Mouse (Mus musculus): ENCODE measurements around the gene Pigq. TPM values are rescaled to one million over a fixed set of nuclear protein-coding genes. Genes with fewer than 3 reads are reported as not detected.

Gene Pigq
- polyA plus RNA-seq, 1 experiment = 236 TPM

GRCm38 (mm10) chr17:25895415-25895814 is 49.3 kb downstream of the Pigq start:
- Histone ChIP-seq H3K27me3 (replicated peaks; ENCODE audit: control insufficient read depth, insufficient read depth, low read length) (no peaks in the 10 kb centered on the region), H3K27ac (ENCODE audit: insufficient read depth, low read depth, low read length) (no peak overlapping the region), H3K36me3 (ENCODE audit: control insufficient read depth, insufficient read depth, low read length) (no peaks in the 10 kb centered on the region), H3K4me3 (ENCODE audit: insufficient read depth, low read depth, low read length) (no peak overlapping the region), H3K4me1 (ENCODE audit: control insufficient read depth, insufficient read depth, low read length) (no peaks in the 10 kb centered on the region; the same call in 1 of the 2 replicates)
- no peak for TF ChIP-seq POLR2A (IDR thresholded peaks at IDR 0.05; ENCODE audit: low read depth, low read length)
- peak; percentile 27 for TF ChIP-seq CTCF (conservative IDR thresholded peaks at IDR 0.05; ENCODE audit: insufficient read depth, insufficient read length, low read depth, low read length)
- whole genome bisulfite sequencing = 9% methylated on average over 2 of the region's 2 CpGs
- DNase-seq = peak; percentile 65

GRCm38 (mm10) chr17:25893975-25894617 is 50.6 kb downstream of the Pigq start:
- Histone ChIP-seq H3K36me3 (ENCODE audit: control insufficient read depth, insufficient read depth, low read length) (no peaks in the 10 kb centered on the region), H3K4me3 (ENCODE audit: insufficient read depth, low read depth, low read length) (no peak overlapping the region), H3K4me1 (ENCODE audit: control insufficient read depth, insufficient read depth, low read length) (no peaks in the 10 kb centered on the region; the same call in 1 of the 2 replicates), H3K27me3 (replicated peaks; ENCODE audit: control insufficient read depth, insufficient read depth, low read length) (no peaks in the 10 kb centered on the region), H3K27ac (ENCODE audit: insufficient read depth, low read depth, low read length) (no peak overlapping the region)
- DNase-seq = peak; percentile 79
- TF ChIP-seq POLR2A (IDR thresholded peaks at IDR 0.05; ENCODE audit: low read depth, low read length) (no peak), CTCF (conservative IDR thresholded peaks at IDR 0.05; ENCODE audit: insufficient read depth, insufficient read length, low read depth, low read length) (peak; percentile 99; the same call in 1 of the 2 replicates)
- WGBS = 41% methylated on average over 2 of the region's 2 CpGs

GRCm38 (mm10) chr17:25888837-25889236 is 55.9 kb downstream of the Pigq start:
- TF ChIP-seq CTCF (conservative IDR thresholded peaks at IDR 0.05; ENCODE audit: insufficient read depth, insufficient read length, low read depth, low read length) (no peak), POLR2A (IDR thresholded peaks at IDR 0.05; ENCODE audit: low read depth, low read length) (no peak)
- WGBS = 82% methylated on average over 3 of the region's 3 CpGs
- Histone ChIP-seq H3K4me1 (ENCODE audit: control insufficient read depth, insufficient read depth, low read length) (no peaks in the 10 kb centered on the region), H3K27me3 (replicated peaks; ENCODE audit: control insufficient read depth, insufficient read depth, low read length) (no peaks in the 10 kb centered on the region), H3K27ac (ENCODE audit: insufficient read depth, low read depth, low read length) (no peak overlapping the region), H3K36me3 (ENCODE audit: control insufficient read depth, insufficient read depth, low read length) (no peaks in the 10 kb centered on the region), H3K4me3 (ENCODE audit: insufficient read depth, low read depth, low read length) (no peak overlapping the region)
- no peak for DNase-seq

GRCm38 (mm10) chr17:25887467-25887866 is 57.3 kb downstream of the Pigq start:
- TF ChIP-seq POLR2A (IDR thresholded peaks at IDR 0.05; ENCODE audit: low read depth, low read length) = no peak
- no peak for TF ChIP-seq CTCF (conservative IDR thresholded peaks at IDR 0.05; ENCODE audit: insufficient read depth, insufficient read length, low read depth, low read length)
- no peaks in the 10 kb centered on the region for H3K4me1 ChIP-seq (ENCODE audit: control insufficient read depth, insufficient read depth, low read length)
- H3K27ac ChIP-seq (ENCODE audit: insufficient read depth, low read depth, low read length) = no peak overlapping the region
- no peak overlapping the region for H3K4me3 ChIP-seq (ENCODE audit: insufficient read depth, low read depth, low read length)
- WGBS = 76% methylated on average over 10 of the region's 10 CpGs
- no peak for DNase-seq
- no peaks in the 10 kb centered on the region for H3K27me3 ChIP-seq (replicated peaks; ENCODE audit: control insufficient read depth, insufficient read depth, low read length)
- H3K36me3 ChIP-seq (ENCODE audit: control insufficient read depth, insufficient read depth, low read length) = no peaks in the 10 kb centered on the region

- no peak for TF ChIP-seq CTCF (conservative IDR thresholded peaks at IDR 0.05; ENCODE audit: insufficient read depth, insufficient read length, low read depth, low read length)
- TF ChIP-seq POLR2A (IDR thresholded peaks at IDR 0.05; ENCODE audit: low read depth, low read length) = no peak
- H3K27me3 ChIP-seq (replicated peaks; ENCODE audit: control insufficient read depth, insufficient read depth, low read length) = no peaks in the 10 kb centered on the region
- H3K4me1 ChIP-seq (ENCODE audit: control insufficient read depth, insufficient read depth, low read length) = no peaks in the 10 kb centered on the region
- H3K36me3 ChIP-seq (ENCODE audit: control insufficient read depth, insufficient read depth, low read length) = no peaks in the 10 kb centered on the region
- DNase-seq = no peak
- H3K4me3 ChIP-seq (ENCODE audit: insufficient read depth, low read depth, low read length) = no peak overlapping the region
- no peak overlapping the region for H3K27ac ChIP-seq (ENCODE audit: insufficient read depth, low read depth, low read length)
These were observed 57.9 kb downstream of the Pigq start for GRCm38 (mm10) chr17:25886806-25887205.

- no peaks in the 10 kb centered on the region for H3K27me3 ChIP-seq (replicated peaks; ENCODE audit: control insufficient read depth, insufficient read depth, low read length)
- no peak overlapping the region for H3K4me3 ChIP-seq (ENCODE audit: insufficient read depth, low read depth, low read length)
- no peak overlapping the region for H3K27ac ChIP-seq (ENCODE audit: insufficient read depth, low read depth, low read length)
- TF ChIP-seq POLR2A (IDR thresholded peaks at IDR 0.05; ENCODE audit: low read depth, low read length) = no peak
- peak; percentile 62 for TF ChIP-seq CTCF (conservative IDR thresholded peaks at IDR 0.05; ENCODE audit: insufficient read depth, insufficient read length, low read depth, low read length)
- WGBS = 53% methylated on average over 4 of the region's 4 CpGs
- H3K36me3 ChIP-seq (ENCODE audit: control insufficient read depth, insufficient read depth, low read length) = no peaks in the 10 kb centered on the region
- DNase-seq = peak; percentile 39
- peaks cover 3% of the 10 kb centered on the region; the same call in 1 of the 2 replicates for H3K4me1 ChIP-seq (ENCODE audit: control insufficient read depth, insufficient read depth, low read length)
These were observed 59.1 kb downstream of the Pigq start for GRCm38 (mm10) chr17:25885636-25886035.

GRCm38 (mm10) chr17:25883824-25884223 is 60.9 kb downstream of the Pigq start:
- Histone ChIP-seq H3K27me3 (replicated peaks; ENCODE audit: control insufficient read depth, insufficient read depth, low read length) (no peaks in the 10 kb centered on the region), H3K27ac (ENCODE audit: insufficient read depth, low read depth, low read length) (no peak overlapping the region), H3K4me3 (ENCODE audit: insufficient read depth, low read depth, low read length) (no peak overlapping the region), H3K36me3 (ENCODE audit: control insufficient read depth, insufficient read depth, low read length) (no peaks in the 10 kb centered on the region), H3K4me1 (ENCODE audit: control insufficient read depth, insufficient read depth, low read length) (peaks cover 5% of the 10 kb centered on the region; the same call in 1 of the 2 replicates)
- no peak for DNase-seq
- TF ChIP-seq POLR2A (IDR thresholded peaks at IDR 0.05; ENCODE audit: low read depth, low read length) (no peak), CTCF (conservative IDR thresholded peaks at IDR 0.05; ENCODE audit: insufficient read depth, insufficient read length, low read depth, low read length) (no peak; the same call in 1 of the 2 replicates)
- WGBS = 98% methylated on average over 3 of the region's 3 CpGs

All from kidney, adult 2 months (tissue).